Mouse (Mus musculus): ENCODE data around the gene Fam118b. TPM values are rescaled to one million over a fixed set of nuclear protein-coding genes. Genes with fewer than 3 reads are reported as not detected.

The Fam118b gene
- total and polyA plus RNA-seq, 3 experiments, result 23.4 to 30.9 TPM; not detected in 1

DNA sequence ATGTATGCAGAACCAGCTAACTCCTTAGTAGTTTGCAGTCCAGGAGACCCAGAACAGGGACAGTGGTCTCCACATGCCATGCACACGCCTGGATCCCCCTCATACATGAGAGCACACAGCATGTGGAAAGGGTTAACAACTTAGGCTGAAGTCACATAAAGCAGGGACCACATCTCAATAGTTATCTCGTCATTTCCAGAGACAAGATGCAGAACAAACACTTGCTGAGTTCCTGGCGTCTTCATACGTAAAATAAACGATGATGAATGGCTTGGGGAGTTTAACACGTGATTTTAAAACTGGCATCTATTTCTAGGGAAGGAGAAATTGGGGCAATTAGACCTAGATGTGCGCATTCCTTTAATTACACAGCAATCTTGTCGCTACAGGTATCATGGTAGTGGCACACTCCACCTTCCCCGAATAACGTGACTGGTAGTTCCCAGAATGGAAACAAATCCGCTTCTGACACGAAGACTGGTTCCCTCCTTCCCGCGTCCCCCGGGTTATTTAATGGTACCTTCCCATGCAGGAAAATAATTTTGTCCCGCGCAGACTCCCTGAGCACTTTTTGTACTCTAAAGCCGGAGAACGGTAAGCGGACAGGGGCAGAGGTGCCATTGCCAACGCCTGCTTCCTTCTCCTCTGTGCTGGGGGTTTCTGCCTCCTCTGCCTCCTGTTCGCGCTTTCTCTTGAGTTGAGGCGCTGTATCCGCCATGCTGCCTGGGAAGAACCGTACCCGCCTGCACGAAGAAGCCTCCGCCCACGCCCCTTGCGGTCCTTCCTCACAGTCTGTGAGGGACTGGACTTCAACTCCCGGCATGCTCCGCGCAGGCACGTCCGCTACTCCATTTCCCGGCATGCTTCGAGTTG, 92.1 kb downstream of the Fam118b start, which contains the start of gene Dcps (continued):
- TF ChIP-seq ELF1 (IDR thresholded peaks at IDR 0.05; ENCODE audit: low read depth, low read length) (peak; percentile 64), TBP (IDR thresholded peaks at IDR 0.05; ENCODE audit: low read depth, low read length) (no peak), USF1 (IDR thresholded peaks at IDR 0.05; ENCODE audit: low read depth, low read length) (peak; percentile 70), RCOR1 (IDR thresholded peaks at IDR 0.05; ENCODE audit: low read depth, low read length) (peak; percentile 44; the same call in 1 of the 2 replicates), ZKSCAN1 (IDR thresholded peaks at IDR 0.05; ENCODE audit: low read depth, low read length) (no peak), TAL1 (IDR thresholded peaks at IDR 0.05; ENCODE audit: low read length) (no peak), TCF12 (IDR thresholded peaks at IDR 0.05; ENCODE audit: low read depth, low read length) (0 out of 2 replicates have a peak, but pooled peaks have one; percentile 4), POLR2AphosphoS2 (IDR thresholded peaks at IDR 0.05; ENCODE audit: low read length) (peak; percentile 65; the same call in 1 of the 2 replicates), MXI1 (IDR thresholded peaks at IDR 0.05; ENCODE audit: low read depth, low read length) (peak; percentile 88), MAFK (IDR thresholded peaks at IDR 0.05; ENCODE audit: borderline replicate concordance, low read depth, low read length) (no peak), NELFE (IDR thresholded peaks at IDR 0.05; ENCODE audit: low read depth, low read length) (peak; percentile 55), SIN3A (IDR thresholded peaks at IDR 0.05; ENCODE audit: low read length) (peak; percentile 66; the same call in 1 of the 2 replicates), HCFC1 (IDR thresholded peaks at IDR 0.05; ENCODE audit: low read depth, low read length) (peak; percentile 96), SMC3 (IDR thresholded peaks at IDR 0.05; ENCODE audit: low read depth, low read length) (no peak), E2F4 (IDR thresholded peaks at IDR 0.05; ENCODE audit: borderline replicate concordance, low read depth, low read length) (peak; percentile 80; the same call in 1 of the 2 replicates), CHD2 (IDR thresholded peaks at IDR 0.05; ENCODE audit: low read length) (no peak; the same call in 1 of the 2 replicates), ZC3H11A (IDR thresholded peaks at IDR 0.05; ENCODE audit: low read depth, low read length) (no peak), POLR2A (IDR thresholded peaks at IDR 0.05; ENCODE audit: control insufficient read depth in 1 of 2, insufficient read depth in 1 of 2, low read depth in 1 of 2, low read length in 2 of 2, poor library complexity in 1 of 2) (peak; percentile 58 to 87; a peak in 3 of 4 replicates), CHD1 (IDR thresholded peaks at IDR 0.05; ENCODE audit: low read depth, low read length) (peak; percentile 99), ZMIZ1 (IDR thresholded peaks at IDR 0.05; ENCODE audit: low read depth, low read length) (no peak), JUND (IDR thresholded peaks at IDR 0.05; ENCODE audit: low read depth, low read length) (0 out of 2 replicates have a peak, but pooled peaks have one; percentile 43), ZNF384 (IDR thresholded peaks at IDR 0.05; ENCODE audit: low read depth, low read length) (no peak), RAD21 (IDR thresholded peaks at IDR 0.05; ENCODE audit: low read depth, low read length) (no peak), USF2 (IDR thresholded peaks at IDR 0.05; ENCODE audit: borderline replicate concordance in 1 of 2, insufficient read depth in 1 of 2, low read depth in 1 of 2, low read length in 2 of 2) (no peak)
